Mouse (Mus musculus): Measurements from ENCODE around the gene Vmn1r178. TPM values are rescaled to one million over a fixed set of nuclear protein-coding genes. Genes with fewer than 3 reads are reported as not detected.
"Not testable (repeated sequence)": the region's sequence is repeated elsewhere in the genome, so short reads cannot be mapped to it uniquely, and the experiment has no call there.

Gene Vmn1r178
- polyA plus RNA-seq (2012): not detected in 2 replicates

- Histone ChIP-seq H3K27me3 (ENCODE audit: control insufficient read depth) (no peaks in the 10 kb centered on the region), H3K36me3 (ENCODE audit: control insufficient read depth) (no peaks in the 10 kb centered on the region), H3K4me3 (replicated peaks) (no peak within 1 kb of the TSS), H3K4me1 (ENCODE audit: control insufficient read depth) (no peaks in the 10 kb centered on the region), H3K9me3 (ENCODE audit: control insufficient read depth, low read length) (no peaks in the 10 kb centered on the region; the same call in 1 of the 2 replicates)
- TF ChIP-seq TAL1 (IDR thresholded peaks at IDR 0.05; ENCODE audit: low read length) (no peak), GATA1 (IDR thresholded peaks at IDR 0.05; ENCODE audit: low read length) (no peak)
Measured at GRCm38 (mm10) chr7:23891709-23892108, at the start of gene Vmn1r178. Gene Vmn1r178 (plus strand): TSS chr7:23892009.

- not testable (repeated sequence) for H3K4me3 ChIP-seq (replicated peaks); H3K36me3 ChIP-seq (ENCODE audit: control insufficient read depth); H3K4me1 ChIP-seq (ENCODE audit: control insufficient read depth); H3K27me3 ChIP-seq (ENCODE audit: control insufficient read depth); H3K9me3 ChIP-seq (ENCODE audit: control insufficient read depth, low read length)
Measured at GRCm38 (mm10) chr7:23866349-23866748, 25.5 kb upstream of the Vmn1r178 start, which contains the start of gene Vmn1r177. Gene Vmn1r177 (minus strand): TSS chr7:23866449.

DNA sequence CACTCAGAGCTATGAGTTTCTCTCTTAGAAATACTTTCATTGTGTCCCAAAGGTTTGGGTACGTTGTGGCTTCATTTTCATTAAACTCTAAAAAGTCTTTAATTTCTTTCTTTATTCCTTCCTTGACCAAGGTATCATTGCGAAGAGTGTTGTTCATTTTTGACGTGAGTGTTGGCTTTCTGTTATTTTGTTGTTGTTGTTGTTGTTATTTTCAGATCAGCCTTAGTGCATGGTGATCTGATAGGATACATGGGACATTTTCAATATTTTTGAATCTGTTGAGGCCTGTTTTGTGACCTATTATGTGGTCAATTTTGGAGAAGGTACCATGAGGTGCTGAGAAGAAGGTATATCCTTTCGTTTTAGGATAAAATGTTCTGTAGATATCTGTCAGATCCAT, 14.9 kb upstream of the Vmn1r178 start:
- H3K27me3 ChIP-seq (ENCODE audit: control insufficient read depth); H3K4me1 ChIP-seq (ENCODE audit: control insufficient read depth); H3K36me3 ChIP-seq (ENCODE audit: control insufficient read depth); H3K4me3 ChIP-seq (replicated peaks); H3K9me3 ChIP-seq (ENCODE audit: control insufficient read depth, low read length): not testable (repeated sequence)

DNA sequence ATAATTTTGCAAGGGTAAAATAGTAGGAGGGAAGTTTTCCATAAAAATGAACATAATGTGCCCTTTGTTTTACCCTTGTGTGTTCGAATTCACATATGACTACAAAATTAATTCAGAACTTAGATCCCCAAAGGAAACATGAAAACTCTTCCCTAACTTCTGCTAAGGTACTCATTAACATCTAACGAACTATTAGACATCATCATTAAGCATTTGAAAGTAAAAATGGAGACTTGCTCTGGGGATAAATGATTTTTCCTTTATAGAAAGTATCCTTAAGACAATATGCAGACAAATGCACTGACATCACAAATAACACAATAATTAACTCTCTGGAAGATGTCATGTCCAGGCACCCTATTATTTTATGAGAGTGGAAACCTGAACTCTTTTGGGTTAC, 34.9 kb downstream of the Vmn1r178 start, which contains the start of gene Vmn1r179:
Gene Vmn1r179 (plus strand): TSS at position 301 of the 400 bp plus-strand sequence.
- no peaks in the 10 kb centered on the region for H3K4me1 ChIP-seq (ENCODE audit: control insufficient read depth)
- H3K4me3 ChIP-seq (replicated peaks): no peak within 1 kb of the TSS
- peaks cover 2% of the 10 kb centered on the region; the same call in 1 of the 2 replicates for H3K9me3 ChIP-seq (ENCODE audit: control insufficient read depth, low read length)
- no peaks in the 10 kb centered on the region for H3K36me3 ChIP-seq (ENCODE audit: control insufficient read depth)
- TF ChIP-seq GATA1 (IDR thresholded peaks at IDR 0.05; ENCODE audit: low read length) (no peak), TAL1 (IDR thresholded peaks at IDR 0.05; ENCODE audit: low read length) (no peak)
- H3K27me3 ChIP-seq (ENCODE audit: control insufficient read depth): no peaks in the 10 kb centered on the region

Other genes starting within 250 kb of the Vmn1r178 start
- not detected in 2 replicates for gene Vmn1r172, start 233.7 kb upstream of the Vmn1r178 start, polyA plus RNA-seq (2012)
- under 0.01 TPM in 1 of 2 replicates, not detected in the other for gene Vmn1r173, start 191.3 kb upstream of the Vmn1r178 start, polyA plus RNA-seq (2012)
- under 0.01 TPM in 1 of 2 replicates, not detected in the other for gene Vmn1r174, start 139.7 kb upstream of the Vmn1r178 start, polyA plus RNA-seq (2012)
- not detected in 2 replicates for gene Vmn1r175, start 81.4 kb upstream of the Vmn1r178 start, polyA plus RNA-seq (2012)
- not detected in 2 replicates for gene Vmn1r176, start 54.6 kb upstream of the Vmn1r178 start, polyA plus RNA-seq (2012)
- gene Vmn1r177, start 25.6 kb upstream of the Vmn1r178 start, polyA plus RNA-seq (2012): not detected in 2 replicates
- gene Vmn1r179, start 35.0 kb downstream of the Vmn1r178 start, polyA plus RNA-seq (2012): not detected in 2 replicates
- not detected in 2 replicates for gene Vmn1r180, start 58.6 kb downstream of the Vmn1r178 start, polyA plus RNA-seq (2012)
- not detected in 2 replicates for gene Vmn1r181, start 82.6 kb downstream of the Vmn1r178 start, polyA plus RNA-seq (2012)
- 0.03 TPM in 1 of 2 replicates, not detected in the other for gene V1rd19, start 109.7 kb downstream of the Vmn1r178 start, polyA plus RNA-seq (2012)
- gene Vmn1r183, start 161.2 kb downstream of the Vmn1r178 start, polyA plus RNA-seq (2012): under 0.01 TPM in 2 replicates
- gene Zfp180, start 189.9 kb downstream of the Vmn1r178 start, polyA plus RNA-seq (2012): 0.80 and 0.83 TPM in 2 replicates
- 0.02 and 0.05 TPM in 2 replicates for gene Zfp112, start 220.3 kb downstream of the Vmn1r178 start, polyA plus RNA-seq (2012)
- 0.04 TPM in 1 of 2 replicates, not detected in the other for gene Zfp235, start 242.2 kb downstream of the Vmn1r178 start, polyA plus RNA-seq (2012)

Measured in erythroblast, embryonic 14.5 days (primary cell).